Mouse (Mus musculus): ENCODE measurements around the gene Tbp. TPM values are rescaled to one million over a fixed set of nuclear protein-coding genes. Genes with fewer than 3 reads are reported as not detected.

Tbp gene
- polyA plus RNA-seq (2014; fragmentation: Illumina TruSeq; extraction: RNeasy Lipid Tissue Mini Kit (QIAGEN cat#74804); ENCODE audit: low replicate concordance), result 91.1 TPM

DNA sequence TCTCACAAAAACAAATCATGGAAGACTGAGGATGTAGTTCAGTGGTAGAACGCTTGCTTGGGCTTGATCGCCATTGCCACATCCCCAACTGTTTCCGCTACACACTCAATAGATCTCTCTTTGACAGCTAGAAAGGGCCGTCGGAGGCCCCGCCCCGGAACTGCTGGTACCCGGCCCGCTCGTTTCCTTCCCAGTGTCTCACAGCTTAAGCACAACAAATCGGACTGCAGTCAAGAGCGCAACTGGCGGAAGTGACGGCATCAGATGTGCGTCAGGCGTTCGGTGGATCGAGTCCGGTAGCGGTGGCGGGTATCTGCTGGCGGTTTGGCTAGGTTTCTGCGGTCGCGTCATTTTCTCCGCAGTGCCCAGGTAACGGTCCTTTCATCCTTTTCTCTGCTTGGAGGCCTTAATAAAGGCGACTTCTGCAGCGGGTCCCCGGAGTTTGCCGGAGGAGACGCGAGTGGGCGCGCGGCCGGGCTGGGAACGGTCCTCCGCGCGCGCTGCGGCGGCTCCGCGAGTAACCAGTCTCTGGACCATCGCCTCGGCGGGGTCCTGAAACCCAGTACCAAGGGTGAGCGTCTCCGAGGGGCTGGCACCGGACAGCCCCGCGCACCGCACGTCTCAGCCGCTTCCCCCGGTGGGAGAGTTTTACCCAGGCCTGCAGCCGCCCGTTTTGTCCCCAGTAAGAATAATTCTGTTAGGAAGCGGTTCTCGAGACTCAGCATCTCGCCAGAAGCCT, at the start of gene Tbp, which contains the start of gene Psmb1:
Tbp (plus strand) TSS at position 233 of the 739 bp plus-strand sequence.
Psmb1 (minus strand) TSS at position 96 of the 739 bp plus-strand sequence.

DNA sequence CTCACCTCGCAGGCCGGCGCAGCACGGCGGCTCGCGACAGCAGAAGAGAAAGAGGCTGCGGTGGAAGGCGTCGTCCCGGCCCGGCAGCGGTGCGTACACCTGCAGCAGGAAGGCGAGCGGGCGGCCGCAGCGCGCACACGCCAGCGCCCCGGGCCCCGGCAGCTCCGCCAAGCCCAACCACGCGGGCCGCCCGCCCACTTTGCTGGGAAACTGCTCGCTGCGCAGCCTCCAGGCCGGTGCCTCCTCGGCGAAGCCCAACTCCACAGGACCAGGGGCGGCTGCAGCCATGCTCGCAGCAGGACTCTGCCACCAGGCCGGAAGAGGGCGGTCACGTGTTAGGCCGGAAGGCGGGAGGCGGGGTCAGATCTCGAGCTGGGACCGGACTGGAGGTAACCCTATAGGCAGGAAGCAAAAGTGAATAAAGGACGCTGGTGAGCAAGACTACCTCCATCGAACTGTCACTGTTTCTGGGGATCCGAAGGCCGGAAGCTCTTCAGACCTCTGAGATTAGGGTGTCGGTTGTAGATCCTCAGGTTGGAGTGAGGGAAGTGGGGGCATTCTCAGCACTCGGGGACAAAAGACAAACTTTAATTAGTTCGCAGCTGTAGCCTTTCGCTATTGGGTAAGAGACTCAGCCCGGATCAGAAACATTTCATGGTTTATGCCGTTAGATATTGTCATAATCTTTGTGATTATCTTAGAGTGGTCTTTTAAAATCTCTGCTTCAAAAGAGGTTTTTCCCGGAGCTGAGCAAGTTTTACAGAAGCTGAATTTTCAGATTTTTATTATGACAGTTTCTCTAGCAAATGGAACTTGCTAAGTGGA, 27.5 kb downstream of the Tbp start, which contains the start of gene Pdcd2:
Pdcd2 (minus strand) TSS at position 316 of the 825 bp plus-strand sequence.

DNA sequence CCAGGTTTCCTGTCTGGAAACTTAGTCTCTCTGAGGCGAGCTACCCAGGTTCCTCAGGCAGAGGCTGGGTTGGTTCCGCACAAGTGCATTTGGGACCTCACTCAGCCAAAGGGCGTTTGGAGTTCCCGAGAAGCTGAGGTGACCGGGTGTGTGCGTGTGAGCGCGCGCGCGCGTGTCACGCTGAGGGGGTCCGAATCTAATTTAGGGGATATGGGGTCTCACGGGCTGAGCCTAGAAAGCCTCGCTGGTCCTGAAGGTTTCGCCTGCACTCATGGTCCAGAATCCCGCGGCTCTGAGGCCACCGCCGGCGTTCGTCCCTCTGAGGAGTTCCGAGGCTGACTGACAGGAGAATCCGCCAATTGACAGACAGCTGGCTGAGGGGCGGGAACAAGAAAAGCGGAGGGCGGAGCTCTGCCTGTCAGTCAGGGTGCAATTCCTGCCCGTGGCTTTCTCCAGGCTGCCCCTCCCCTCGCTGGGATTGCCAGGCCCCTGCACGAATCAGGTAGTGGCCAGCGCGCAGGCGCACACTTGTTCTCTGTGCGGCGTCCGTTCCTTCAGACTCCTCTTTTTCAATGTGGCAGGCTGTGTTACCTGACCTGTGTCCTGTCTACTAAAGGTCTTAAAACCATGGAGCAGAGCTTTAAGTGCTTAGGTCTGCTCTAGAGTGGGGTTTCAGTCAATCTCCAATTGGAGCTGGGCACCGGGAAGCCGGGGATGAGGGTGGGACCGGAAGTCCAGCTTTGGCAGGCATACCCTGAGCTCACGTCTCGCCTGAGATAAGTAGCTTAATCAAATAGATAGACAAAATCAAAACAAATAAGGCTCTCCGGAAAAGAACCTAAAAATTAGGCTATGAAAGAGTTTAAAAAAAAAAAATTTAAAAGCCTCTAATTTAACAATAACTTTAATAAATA, 64.6 kb downstream of the Tbp start, which contains the start of gene Prdm9:
Prdm9 (minus strand) TSS at position 341 of the 914 bp plus-strand sequence.

Other genes with a start within 250 kb of the Tbp start
- 29.4 TPM for gene Dll1, start 123.0 kb upstream of the Tbp start, polyA plus RNA-seq (2014; fragmentation: Illumina TruSeq; extraction: RNeasy Lipid Tissue Mini Kit (QIAGEN cat#74804); ENCODE audit: low replicate concordance)
- gene Fam120b, start 103.7 kb upstream of the Tbp start, polyA plus RNA-seq (2014; fragmentation: Illumina TruSeq; extraction: RNeasy Lipid Tissue Mini Kit (QIAGEN cat#74804); ENCODE audit: low replicate concordance), result 36.7 TPM
- 118 TPM for gene Psmb1, start 137 bp upstream of the Tbp start, polyA plus RNA-seq (2014; fragmentation: Illumina TruSeq; extraction: RNeasy Lipid Tissue Mini Kit (QIAGEN cat#74804); ENCODE audit: low replicate concordance)
- gene Pdcd2, start 27.4 kb downstream of the Tbp start, polyA plus RNA-seq (2014; fragmentation: Illumina TruSeq; extraction: RNeasy Lipid Tissue Mini Kit (QIAGEN cat#74804); ENCODE audit: low replicate concordance), result 49.0 TPM
- gene Prdm9, start 64.5 kb downstream of the Tbp start, polyA plus RNA-seq (2014; fragmentation: Illumina TruSeq; extraction: RNeasy Lipid Tissue Mini Kit (QIAGEN cat#74804); ENCODE audit: low replicate concordance), result 28.5 TPM
- gene Chd1, start 205.1 kb downstream of the Tbp start, polyA plus RNA-seq (2014; fragmentation: Illumina TruSeq; extraction: RNeasy Lipid Tissue Mini Kit (QIAGEN cat#74804); ENCODE audit: low replicate concordance), result 56.6 TPM

Data from small intestine, adult 10 weeks (tissue).